Mouse (Mus musculus) right cerebral cortex, postnatal 36 days (tissue): Measurements from ENCODE around the gene Tns4.
A peak's percentile ranks its signal among the peaks of the same experiment; 100 is the strongest.

Experiments
- DNase-seq, 2 experiments: peaks; one replicate each; pipeline ENCODE4 v3.0.0; 2022; ENCODE audit warnings: low spot score in 2 of 2, mixed read lengths in 1 of 2

The Tns4 gene

GRCm38 (mm10) chr11:99089077-99089601, at the start of gene Tns4:
Gene Tns4, minus strand, starts transcription at chr11:99089306.
- DNase-seq, result no peak

- no peak for DNase-seq
Observed at GRCm38 (mm10) chr11:99137385-99137784, 48.3 kb upstream of the Tns4 start.

GRCm38 (mm10) chr11:99136961-99137360, 47.9 kb upstream of the Tns4 start:
- DNase-seq, result no peak

- no peak for DNase-seq
Observed at GRCm38 (mm10) chr11:99136361-99136760, 47.3 kb upstream of the Tns4 start.

GRCm38 (mm10) chr11:99135047-99135440, 45.9 kb upstream of the Tns4 start:
- DNase-seq, result no peak

- DNase-seq, result no peak
Observed at GRCm38 (mm10) chr11:99134266-99135046, 45.4 kb upstream of the Tns4 start.

GRCm38 (mm10) chr11:99133285-99133897, 44.3 kb upstream of the Tns4 start:
- no peak for DNase-seq

GRCm38 (mm10) chr11:99132091-99132730, 43.1 kb upstream of the Tns4 start:
- DNase-seq, result no peak

- DNase-seq, result no peak
Observed at GRCm38 (mm10) chr11:99131463-99131840, 42.3 kb upstream of the Tns4 start.

- DNase-seq, result no peak
Observed at GRCm38 (mm10) chr11:99130736-99131462, 41.8 kb upstream of the Tns4 start.

- DNase-seq, result no peak
Observed at GRCm38 (mm10) chr11:99129287-99129686, 40.2 kb upstream of the Tns4 start.

- DNase-seq, result no peak
Observed at GRCm38 (mm10) chr11:99127785-99128682, 38.9 kb upstream of the Tns4 start.

GRCm38 (mm10) chr11:99126482-99127253, 37.6 kb upstream of the Tns4 start:
- DNase-seq, result peak in 1 of 2 experiments; percentile 58

- DNase-seq, result no peak
Observed at GRCm38 (mm10) chr11:99124635-99125029, 35.5 kb upstream of the Tns4 start.

- DNase-seq, result peak in 1 of 2 experiments; percentile 43
Observed at GRCm38 (mm10) chr11:99123977-99124634, 35.0 kb upstream of the Tns4 start.

- DNase-seq, result no peak
Observed at GRCm38 (mm10) chr11:99122703-99123102, 33.6 kb upstream of the Tns4 start.

- DNase-seq, result peak; percentile 73 to 78
Observed at GRCm38 (mm10) chr11:99121218-99121631, 32.1 kb upstream of the Tns4 start.

- no peak for DNase-seq
Observed at GRCm38 (mm10) chr11:99120524-99121217, 31.6 kb upstream of the Tns4 start.

GRCm38 (mm10) chr11:99118963-99119362, 29.9 kb upstream of the Tns4 start:
- DNase-seq, result no peak
